Mouse (Mus musculus): Measurements from ENCODE around the gene Traip.
A peak's percentile ranks its signal among the peaks of the same experiment; 100 is the strongest.

The Traip gene

DNA sequence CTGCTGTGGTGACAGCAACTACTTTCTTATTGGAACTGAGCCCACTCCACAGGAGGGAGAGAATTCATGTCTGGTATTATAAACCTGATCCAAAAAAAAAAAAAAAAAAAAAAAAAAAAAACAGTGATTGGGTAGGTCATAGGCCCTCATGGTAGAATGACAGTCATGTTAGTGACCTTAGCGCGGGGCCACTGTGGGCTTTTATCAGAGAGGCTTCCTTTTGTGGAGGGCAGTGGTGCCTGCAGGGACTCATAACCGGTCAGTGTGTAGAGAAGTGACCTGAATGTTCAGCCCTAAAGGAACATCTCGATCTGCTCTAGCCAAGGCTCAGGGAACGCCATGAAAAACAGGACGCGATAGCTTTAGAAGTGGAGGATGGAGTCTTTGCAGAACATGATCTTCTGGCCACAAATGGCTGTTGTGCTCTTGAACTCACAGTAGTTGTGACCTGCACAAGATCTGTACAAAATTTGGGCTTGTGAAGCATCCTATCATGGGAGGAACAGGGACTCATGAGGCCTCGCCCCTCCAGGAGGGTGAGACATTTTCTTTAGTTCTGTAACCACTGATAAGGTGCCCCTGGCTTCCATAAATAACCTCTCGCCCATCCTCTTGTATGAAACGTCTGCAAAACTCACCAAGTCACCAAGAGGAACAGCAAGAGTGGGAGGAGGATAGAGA is 24.7 kb downstream of the Traip start:
- DNase-seq = no peak

DNA sequence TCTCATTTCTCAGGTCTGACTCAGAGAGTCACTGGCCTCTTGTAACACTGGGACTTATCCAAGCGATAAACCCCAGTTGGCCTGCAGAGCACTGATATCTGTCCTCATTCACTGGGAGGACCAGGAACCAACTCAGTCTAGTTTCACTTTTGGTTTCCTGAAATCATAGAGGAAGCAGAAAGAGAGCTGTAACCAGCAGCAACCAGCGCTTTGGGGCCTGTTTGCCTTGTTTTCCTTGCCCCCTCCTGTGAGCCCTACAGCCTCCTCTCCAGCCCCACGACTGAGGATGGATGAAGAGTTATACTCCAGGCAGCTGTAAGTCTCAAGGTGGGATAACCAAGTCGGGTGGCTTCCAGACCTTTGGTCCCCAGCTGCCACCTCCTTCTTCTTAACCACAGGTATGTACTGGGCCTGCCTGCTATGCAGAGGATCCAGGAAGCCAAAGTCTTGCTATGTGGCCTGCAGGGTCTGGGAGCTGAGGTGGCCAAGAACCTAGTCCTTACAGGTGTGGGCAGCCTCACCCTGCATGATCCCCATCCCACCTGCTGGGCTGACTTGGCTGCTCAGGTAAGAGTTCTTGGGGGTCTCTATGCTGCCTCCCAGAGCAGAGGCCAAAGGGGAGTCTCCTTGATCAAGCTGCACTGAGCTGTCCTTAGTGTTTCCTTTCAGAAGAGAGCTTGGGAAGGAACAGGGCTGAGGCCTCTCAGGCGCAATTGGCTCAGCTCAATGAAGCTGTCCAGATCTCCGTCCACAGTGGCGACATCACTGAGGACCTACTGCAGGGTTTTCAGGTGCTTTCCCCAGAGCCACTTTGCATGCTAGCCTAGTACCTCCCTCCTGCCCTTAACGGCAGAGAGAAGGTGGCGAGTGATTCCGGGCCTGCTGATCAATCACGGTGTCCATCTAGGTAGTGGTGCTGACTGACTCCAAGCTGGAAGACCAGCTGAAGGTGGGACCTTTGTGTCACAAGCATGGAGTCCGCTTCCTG is 25.8 kb downstream of the Traip start, which contains the start of gene Uba7:
TSS of gene Uba7 (plus strand) at position 107 of the 988 bp plus-strand sequence.
- DNase-seq = no peak

DNA sequence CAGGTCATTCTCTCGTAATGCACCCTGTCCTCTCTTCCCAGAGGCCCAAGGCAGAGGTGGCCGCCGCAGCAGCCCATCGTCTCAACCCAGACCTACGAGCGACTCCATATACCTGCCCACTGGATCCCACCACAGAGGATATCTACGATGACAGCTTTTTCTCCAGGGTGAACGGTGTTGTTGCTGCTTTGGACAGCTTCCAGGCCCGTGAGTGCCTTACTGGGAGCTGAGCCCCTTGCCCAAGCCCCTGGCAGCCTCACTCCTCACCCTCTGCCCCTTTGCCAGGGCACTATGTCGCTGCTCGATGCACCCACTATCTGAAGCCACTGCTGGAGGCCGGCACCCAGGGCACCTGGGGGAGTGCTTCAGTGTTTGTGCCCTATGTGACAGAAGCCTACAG is 28.9 kb downstream of the Traip start:
- no peak for DNase-seq

DNA sequence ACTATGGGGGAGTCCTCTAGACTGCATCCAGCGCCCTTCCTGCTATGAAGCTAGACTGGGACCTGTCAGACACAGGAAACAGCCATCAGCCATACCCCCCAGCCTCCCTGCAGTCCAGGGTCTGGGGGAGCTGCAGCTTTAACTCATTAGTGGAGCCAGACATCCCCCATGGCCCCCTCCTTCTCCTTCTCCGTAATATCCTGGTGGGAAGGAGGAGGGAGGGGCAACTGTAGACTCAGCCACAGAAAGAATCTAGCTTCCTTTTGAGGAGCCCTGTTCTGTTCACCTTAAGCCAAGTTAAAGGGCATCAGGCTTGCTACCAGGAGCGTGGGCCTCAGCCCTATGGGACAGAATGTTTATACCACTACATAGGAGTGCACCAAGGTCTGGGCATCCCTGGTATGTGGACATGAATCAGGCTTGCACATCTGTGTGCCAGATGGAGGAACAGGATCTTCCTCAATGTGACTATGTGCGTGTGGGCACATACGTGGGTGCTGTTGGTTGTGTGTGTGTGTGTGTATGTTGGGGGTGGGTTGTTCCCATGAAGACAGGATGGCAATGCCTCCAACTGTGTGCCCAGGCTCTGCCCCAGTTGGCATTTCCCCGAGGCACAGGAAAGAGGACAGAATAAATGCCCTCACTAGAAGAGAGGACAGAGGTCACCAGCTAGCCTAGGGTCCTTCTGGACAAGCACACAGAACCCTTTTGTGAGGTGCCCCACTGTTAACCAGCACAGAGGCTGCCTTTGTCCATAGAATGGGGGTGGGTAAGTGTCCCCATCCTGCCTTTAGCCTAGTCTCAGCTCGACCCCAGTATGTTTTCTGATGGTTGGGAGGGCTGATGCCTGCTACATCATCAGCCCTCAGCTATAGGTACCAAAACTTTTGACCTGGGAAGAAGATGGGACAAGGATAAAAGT is 32.0 kb downstream of the Traip start:
- no peak for DNase-seq

- no peak for DNase-seq
These were observed 32.9 kb downstream of the Traip start, which contains the start of gene Gm20661 for GRCm38 (mm10) chr9:107982681-107983346. Gm20661 (plus strand) TSS chr9:107983058.

GRCm38 (mm10) chr9:107983421-107983890 is 33.5 kb downstream of the Traip start:
- peak; percentile 33 for DNase-seq

- DNase-seq = no peak
These were observed 34.3 kb downstream of the Traip start for GRCm38 (mm10) chr9:107984052-107984753.

- DNase-seq = no peak
These were observed 34.8 kb downstream of the Traip start for GRCm38 (mm10) chr9:107984754-107985055.

DNA sequence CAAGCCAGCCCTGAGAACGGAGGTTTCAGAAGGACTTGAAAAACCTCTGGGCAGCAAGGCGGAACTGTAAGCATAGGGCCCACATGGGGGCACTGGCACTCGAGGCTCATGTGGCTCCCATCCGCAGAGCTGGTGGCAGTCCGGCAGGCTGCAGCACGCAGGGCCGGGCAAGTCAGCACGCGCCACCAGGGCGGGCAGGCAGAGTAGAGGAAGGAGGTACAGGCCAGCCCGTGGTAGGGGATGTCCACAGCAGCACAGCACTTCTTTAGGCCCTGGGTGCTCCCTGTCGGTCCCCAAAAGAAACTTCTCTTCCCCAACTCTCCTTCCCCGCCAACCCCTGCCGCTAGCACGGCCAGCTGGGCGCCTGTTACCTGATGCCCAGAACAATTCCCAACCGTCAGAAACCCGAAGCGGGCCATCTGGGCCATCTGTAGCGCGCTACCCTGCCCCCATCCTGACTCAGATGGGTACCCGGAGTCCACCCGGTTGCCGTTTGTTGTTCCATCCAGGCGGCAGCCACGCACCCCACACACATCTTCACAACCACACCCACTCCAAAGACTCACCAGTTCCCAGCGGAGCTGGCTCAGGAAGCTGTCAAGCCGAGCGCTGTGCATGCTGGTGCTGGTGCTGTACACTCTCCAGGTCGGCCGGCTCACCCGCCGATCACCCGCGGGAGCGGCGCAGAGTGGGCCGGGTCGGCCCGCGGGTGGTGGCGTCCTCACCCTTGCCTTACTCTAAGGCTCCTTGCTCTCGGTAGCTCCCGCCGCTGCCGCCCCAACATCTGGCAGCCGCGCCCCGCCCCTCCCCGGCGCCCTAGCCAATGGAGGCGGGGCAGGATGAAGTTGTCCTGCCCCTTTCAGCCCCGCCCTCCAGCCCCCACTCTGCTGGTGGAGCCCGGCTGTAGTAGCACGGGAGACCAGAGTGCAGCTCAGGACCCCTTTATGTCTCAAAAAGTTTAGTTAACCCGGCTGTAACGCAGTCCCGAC is 35.5 kb downstream of the Traip start, which contains the start of gene Inka1:
TSS of gene Inka1 (minus strand) at position 749 of the 989 bp plus-strand sequence.
- DNase-seq = peak; percentile 62

- peak; percentile 75 for DNase-seq
These were observed 36.4 kb downstream of the Traip start for GRCm38 (mm10) chr9:107986376-107986775.

DNA sequence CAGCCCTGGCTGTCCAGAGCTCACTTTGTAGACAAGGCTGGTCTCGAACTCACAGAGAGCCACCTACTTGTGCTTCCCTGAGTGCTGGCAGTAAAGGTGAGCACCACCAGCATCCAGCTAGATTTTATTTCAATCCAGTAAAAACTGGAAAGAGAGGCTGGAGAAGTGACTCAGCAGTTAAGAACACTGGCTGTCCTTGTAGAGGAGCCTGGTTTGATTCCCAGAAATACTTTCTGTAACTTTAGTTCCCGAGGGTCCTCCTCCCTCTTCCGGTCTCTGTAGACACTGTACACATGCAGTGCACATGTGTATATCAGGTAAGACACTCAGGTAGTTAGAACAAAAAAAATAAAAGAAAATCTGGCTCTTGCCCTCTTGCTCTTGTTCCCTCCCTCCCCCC is 38.0 kb downstream of the Traip start:
- DNase-seq = no peak

DNA sequence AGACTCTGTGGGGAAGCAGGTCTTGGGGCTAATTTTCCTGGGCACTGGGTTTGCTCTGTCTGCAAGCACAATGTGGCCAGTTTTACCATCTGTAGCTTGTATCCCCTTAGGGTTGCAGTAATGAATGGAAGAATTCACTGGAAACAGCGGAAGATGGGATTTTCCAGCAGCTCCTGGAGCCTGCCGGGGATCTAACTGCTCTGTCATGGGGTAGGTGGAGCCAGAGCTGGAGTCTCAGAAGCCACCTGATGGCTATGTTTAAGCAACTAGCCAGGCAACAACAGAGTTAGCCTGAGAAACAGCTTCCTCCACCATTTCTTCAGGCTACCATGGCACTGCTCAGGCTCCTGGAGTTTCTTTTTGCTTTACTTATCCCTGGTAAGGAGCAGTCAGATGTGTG is 42.3 kb downstream of the Traip start, which contains the start of gene Cdhr4:
TSS of gene Cdhr4 (plus strand) at position 301 of the 400 bp plus-strand sequence.
- no peak for DNase-seq

- no peak for DNase-seq
These were observed 43.1 kb downstream of the Traip start for GRCm38 (mm10) chr9:107993013-107993412.

DNA sequence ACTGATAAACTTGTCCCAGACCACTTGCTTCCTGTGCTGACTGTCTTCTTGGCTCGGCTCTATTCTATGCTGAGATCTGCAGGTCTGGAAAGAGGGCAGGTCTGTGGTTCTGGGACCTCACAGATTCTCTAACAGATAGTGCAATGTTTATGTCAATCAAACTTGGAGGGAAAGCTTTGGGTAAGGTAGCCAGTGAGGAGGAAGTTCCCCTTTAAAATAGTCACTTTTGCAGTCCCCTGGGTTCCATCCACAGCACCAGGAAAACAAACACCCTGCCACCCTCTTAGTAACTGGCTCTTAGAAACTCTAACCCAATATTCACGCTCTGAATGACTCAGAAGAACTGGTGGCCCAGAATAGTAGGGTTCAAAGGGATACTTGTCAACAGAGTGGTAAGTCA is 44.5 kb downstream of the Traip start:
- no peak for DNase-seq

DNA sequence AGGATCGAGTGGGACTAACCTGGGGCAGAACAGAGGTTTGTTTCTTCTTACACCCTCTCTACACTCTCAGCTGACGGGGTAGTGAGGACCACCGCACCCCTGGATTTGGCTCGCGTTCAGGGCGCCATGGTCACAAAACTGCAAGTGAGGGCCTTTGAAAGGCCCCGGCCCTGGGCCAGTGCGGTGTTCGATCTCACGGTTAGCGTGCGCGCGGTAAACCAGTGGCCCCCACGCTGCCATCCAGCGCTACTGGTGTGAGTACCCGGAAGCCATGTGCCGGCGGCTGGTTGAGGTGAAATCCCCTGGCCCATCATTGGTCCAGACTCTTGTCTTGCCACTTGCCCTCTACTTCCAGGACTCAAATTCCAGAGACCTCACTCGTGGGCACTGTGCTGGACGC is 45.6 kb downstream of the Traip start:
- no peak for DNase-seq

- no peak for DNase-seq
These were observed 46.1 kb downstream of the Traip start, which contains the start of gene Gm20662 for GRCm38 (mm10) chr9:107996049-107996448. Gm20662 (plus strand) TSS chr9:107996349.

- DNase-seq = peak; percentile 100
These were observed 52.2 kb downstream of the Traip start, which contains the start of gene Ip6k1 for GRCm38 (mm10) chr9:108001922-108002770. Ip6k1 (plus strand) TSS chr9:108002501.

DNA sequence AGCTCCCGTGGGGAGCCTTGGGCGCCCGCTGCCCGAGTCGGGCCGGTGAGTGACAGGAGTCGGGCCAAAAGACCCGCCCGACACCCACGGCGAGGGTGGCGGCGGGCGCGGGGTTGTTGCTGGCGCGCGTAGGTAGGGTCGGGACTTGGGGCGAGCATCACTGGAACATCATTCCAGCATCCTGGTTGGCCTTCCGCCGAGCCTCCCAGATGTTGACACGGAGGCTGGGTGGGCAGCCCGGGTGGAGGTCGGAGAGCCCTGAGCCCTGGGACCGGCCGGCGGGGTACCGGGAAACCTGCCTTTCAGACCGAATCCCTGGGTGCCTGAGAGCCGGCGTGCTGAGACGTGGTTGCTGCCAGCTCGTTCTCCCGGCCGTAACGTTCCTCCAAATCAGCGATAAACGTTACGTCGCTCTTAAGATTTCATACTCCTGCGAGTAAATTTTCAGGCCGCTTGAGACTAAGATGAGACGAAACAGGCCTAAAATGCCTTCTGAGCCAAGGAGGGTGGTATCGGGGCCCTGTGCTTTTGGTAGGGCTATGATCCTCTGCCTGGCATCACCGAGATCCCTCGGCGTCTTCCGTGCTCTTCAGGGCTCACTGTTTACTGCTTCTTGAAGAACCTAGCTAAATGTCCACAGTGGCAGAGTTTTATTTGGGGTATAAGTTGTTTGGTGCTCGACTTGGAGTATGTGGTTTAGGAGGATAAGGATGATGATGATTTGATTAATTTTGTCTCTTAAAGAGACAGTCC is 53.0 kb downstream of the Traip start:
- DNase-seq = no peak

Measured in cerebellum, adult 11-12 months (tissue).